Mouse (Mus musculus) stomach, embryonic 14.5 days (tissue): ENCODE results near the gene Prdm4. TPM values are rescaled to one million over a fixed set of nuclear protein-coding genes. Genes with fewer than 3 reads are reported as not detected.

ENCODE experiments used
- ATAC-seq: fragments of 200-750 bp; cut with Nextera tagmentation; 2 replicates; pipeline ENCODE4 v1.8.0; 2017; ENCODE audit warnings: low read depth, moderate TSS enrichment; ENCODE audit not compliant: insufficient number of reproducible peaks, insufficient read depth, low FRiP score
- H3K27ac ChIP-seq: fragments of 300-500 bp; sonication (generic); 2 replicates; pipeline ENCODE4 v1.5.1; 2014; ENCODE audit warnings: mild to moderate bottlenecking, low read length, moderate library complexity, mixed read lengths
- H3K27me3 ChIP-seq: fragments of 300-500 bp; sonication (generic); 2 replicates; pipeline ENCODE4 v1.6.1; 2014; ENCODE audit warnings: low read length, control low read depth, mixed read lengths; ENCODE audit not compliant: control insufficient read depth, insufficient read depth
- H3K36me3 ChIP-seq: fragments of 300-500 bp; sonication (generic); 2 replicates; pipeline ENCODE4 v1.6.1; 2014; ENCODE audit warnings: mild to moderate bottlenecking, control low read depth, low read length, moderate library complexity, mixed read lengths; ENCODE audit not compliant: control insufficient read depth, insufficient read depth
- H3K4me1 ChIP-seq: fragments of 300-500 bp; sonication (generic); 2 replicates; pipeline ENCODE4 v1.6.1; 2014; ENCODE audit warnings: low read length, control low read depth, mixed read lengths; ENCODE audit not compliant: control insufficient read depth, insufficient read depth
- H3K4me2 ChIP-seq: fragments of 300-500 bp; sonication (generic); replicated peaks from 2 replicates; pipeline ENCODE4 v1.6.1; 2014; ENCODE audit warnings: low read depth, low read length, control low read depth
- H3K4me3 ChIP-seq: fragments of 300-500 bp; sonication (generic); 2 replicates; pipeline ENCODE4 v1.5.1; 2014; ENCODE audit warnings: low read depth, low read length, control low read depth
- H3K9ac ChIP-seq: fragments of 300-500 bp; sonication (generic); replicated peaks from 2 replicates; pipeline ENCODE4 v1.6.1; 2014; ENCODE audit warnings: low read depth, mild to moderate bottlenecking, control low read depth, low read length, moderate library complexity, mixed read lengths
- H3K9me3 ChIP-seq: fragments of 300-500 bp; sonication (generic); 2 replicates; pipeline ENCODE4 v1.6.1; 2016; ENCODE audit warnings: low read depth, low read length, control low read depth; ENCODE audit not compliant: control insufficient read depth
- WGBS: fragments of 180-500 bp; shearing (Covaris S2); extraction: QIAGEN DNeasy Blood & Tissue Kit; methylation state at CpG from one replicate; pipeline ENCODE4 v1.1.7; 2014; 5-methylcytosine and 5-hydroxymethylcytosine counted together
- polyA plus RNA-seq: library from polyadenylated mRNA; unstranded; fragments of >200 nt; fragmentation: Nextera tagmentation; extraction: Ambion mirVana; gene quantifications from 2 replicates; pipeline ENCODE4 v1.2.1, GENCODE M21; 2014

Prdm4 gene
- polyA plus RNA-seq, 1 experiment from 2014 or later: 22.1 TPM

DNA sequence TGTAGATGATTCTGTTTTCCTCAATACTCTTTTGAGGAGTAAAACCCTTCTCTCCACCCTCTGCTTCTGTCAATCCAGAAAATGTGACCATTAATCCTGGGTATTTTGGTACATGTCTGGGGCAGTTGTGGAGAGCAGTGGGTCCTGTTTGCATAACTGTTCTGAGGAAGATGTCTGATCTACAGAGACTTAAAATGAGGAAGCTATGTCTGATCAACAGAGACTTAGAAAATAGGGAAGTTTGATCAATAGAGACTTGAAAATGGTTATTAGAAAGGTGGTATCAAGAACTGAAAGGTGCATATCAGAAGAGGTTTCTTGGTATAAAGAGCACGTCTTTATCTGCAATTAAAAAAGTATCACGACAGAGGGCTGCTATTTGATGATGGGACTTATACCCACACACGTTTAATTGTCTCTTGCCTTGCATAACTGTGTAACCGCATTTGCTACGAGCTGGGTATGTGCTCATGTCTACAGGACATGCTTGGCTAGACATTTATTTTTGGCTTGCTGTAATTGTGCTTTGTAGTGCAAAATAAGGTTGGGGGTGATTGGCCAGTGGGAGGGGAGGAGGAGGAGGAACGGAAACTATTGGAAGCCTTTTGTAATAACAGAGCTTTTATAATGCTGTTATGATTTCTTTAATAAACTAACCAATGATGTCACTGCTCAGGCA lies 35.0 kb upstream of the Prdm4 start:
- no peak overlapping the region for H3K27ac ChIP-seq
- H3K36me3 ChIP-seq: peaks cover 52% of the 10 kb centered on the region
- no peaks in the 10 kb centered on the region for H3K9me3 ChIP-seq
- WGBS: 87% methylated on average over 6 of the region's 6 CpGs
- H3K4me1 ChIP-seq: no peaks in the 10 kb centered on the region
- H3K9ac ChIP-seq: no peak overlapping the region
- H3K27me3 ChIP-seq: no peaks in the 10 kb centered on the region
- ATAC-seq: no peak
- no peak overlapping the region for H3K4me2 ChIP-seq
- no peak overlapping the region for H3K4me3 ChIP-seq

DNA sequence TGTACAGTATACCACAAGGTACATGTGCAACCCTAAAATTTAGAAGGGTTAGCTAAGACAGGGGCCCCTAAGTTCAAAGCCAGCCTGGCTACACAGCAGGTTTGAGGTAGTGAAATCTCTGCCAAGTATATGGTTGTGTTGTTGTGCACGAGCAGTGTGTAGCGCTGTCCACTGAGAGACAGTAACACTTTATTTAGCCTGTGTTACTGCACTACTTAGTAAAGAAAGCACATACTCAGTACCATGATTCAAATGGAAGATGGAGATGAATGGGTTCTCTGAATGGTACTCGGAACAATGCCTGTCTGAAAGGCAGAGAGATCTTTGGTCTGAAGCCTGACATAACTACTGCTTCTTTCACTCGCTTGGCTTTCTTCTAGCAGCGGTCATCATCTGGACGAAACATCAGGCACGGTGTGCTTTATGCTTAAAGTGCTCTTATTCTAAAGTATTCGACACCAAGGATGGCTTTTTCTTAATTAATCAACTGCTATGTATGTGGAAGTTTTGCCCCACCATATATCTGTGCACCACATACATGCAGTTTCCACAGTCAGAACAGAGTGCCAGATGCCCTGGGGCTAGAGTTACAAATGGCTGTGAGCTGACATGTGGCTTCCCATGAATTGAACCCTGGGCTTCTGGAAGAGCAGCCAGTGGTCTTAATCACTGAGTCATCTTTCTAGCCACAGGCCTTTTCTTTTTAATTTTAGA lies 31.7 kb upstream of the Prdm4 start:
- no peak overlapping the region for H3K4me3 ChIP-seq
- H3K36me3 ChIP-seq: peaks cover 68% of the 10 kb centered on the region
- H3K9ac ChIP-seq: no peak overlapping the region
- H3K4me1 ChIP-seq: no peaks in the 10 kb centered on the region
- H3K4me2 ChIP-seq: no peak overlapping the region
- H3K27ac ChIP-seq: no peak overlapping the region
- H3K9me3 ChIP-seq: no peaks in the 10 kb centered on the region
- ATAC-seq: no peak
- WGBS: 95% methylated on average over 8 of the region's 8 CpGs
- no peaks in the 10 kb centered on the region for H3K27me3 ChIP-seq

DNA sequence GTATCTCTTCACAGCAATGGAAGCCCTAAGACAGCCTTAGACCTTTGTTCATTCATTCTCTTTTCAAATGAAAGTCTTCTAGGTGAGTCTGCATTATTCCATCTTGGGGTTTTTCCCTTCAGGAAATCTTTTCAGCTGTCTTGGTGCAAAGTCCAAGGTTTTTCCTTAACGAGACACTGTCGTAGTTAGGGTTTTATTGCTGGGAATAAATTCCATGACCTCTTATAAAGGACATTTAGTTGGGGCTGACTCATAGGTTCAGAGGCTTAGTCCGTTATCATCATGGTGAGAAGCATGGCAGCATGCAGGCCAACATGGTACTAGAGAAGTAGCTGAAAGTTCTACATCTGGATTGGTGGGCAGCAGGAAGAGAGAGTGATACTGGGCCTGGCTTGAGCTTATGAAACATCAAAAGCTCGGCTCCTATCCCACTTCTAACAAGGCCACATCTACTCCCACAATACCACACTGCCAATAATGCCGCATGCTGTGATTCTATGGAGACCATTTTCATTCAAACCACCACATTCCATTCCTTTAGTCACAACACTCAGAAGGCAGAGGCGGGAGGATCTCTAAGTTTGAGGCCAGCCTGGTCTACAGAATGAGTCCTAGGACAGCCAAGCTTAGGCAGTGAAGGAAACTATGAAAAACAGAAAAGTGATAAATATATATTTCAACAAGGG lies 19.5 kb upstream of the Prdm4 start:
- Histone ChIP-seq H3K36me3 (peaks cover 48% of the 10 kb centered on the region), H3K27ac (no peak overlapping the region), H3K4me1 (no peaks in the 10 kb centered on the region; the same call in 1 of the 2 replicates), H3K27me3 (no peaks in the 10 kb centered on the region), H3K9ac (no peak overlapping the region), H3K4me3 (no peak overlapping the region), H3K9me3 (no peaks in the 10 kb centered on the region), H3K4me2 (no peak overlapping the region)
- ATAC-seq: no peak
- WGBS: 92% methylated on average over 6 of the region's 6 CpGs

DNA sequence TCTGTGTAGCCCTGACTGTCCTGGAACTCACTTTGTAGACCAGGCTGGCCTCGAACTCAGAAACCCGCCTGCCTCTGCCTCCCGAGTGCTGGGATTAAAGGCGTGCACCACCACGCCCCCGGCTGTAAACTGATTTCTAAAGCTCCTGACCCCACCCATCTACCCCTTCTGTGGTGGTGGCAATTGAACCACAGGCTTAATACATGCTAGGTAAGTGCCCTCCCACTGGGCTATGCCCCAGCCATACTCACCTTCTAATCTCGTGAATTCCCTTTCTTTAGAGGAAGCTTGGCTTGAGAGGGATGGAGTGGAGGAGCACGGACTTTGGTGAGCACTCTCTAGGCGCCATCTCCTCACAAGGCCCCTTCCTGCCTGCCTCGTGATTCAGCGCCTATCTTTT lies 13.0 kb upstream of the Prdm4 start:
- H3K4me2 ChIP-seq: no peak overlapping the region
- 91% methylated on average over 11 of the region's 11 CpGs for WGBS

DNA sequence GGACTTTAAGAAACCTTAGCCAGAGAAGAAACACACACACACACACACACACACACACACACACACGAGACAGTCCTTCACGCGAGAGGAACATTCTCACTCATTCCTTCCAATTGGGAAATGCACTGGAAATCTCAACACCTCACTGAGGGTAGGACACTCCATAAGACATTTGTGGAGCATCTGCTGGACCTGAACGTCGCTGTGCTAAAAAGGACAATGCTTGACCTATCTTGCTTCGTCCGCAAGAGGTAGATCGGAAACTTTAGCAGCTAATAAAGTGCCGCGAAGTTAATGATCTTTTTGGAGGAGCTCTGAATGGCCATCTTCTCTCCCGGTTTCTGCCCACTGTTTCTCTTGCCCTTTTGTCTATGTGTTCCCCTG lies 12.3 kb upstream of the Prdm4 start:
- peak overlapping the region; percentile 90; the same call in 1 of the 2 replicates for H3K4me2 ChIP-seq
- peak overlapping the region; percentile 42; the same call in 1 of the 2 replicates for H3K4me3 ChIP-seq
- 40% methylated on average over 11 of the region's 11 CpGs for WGBS

More for the DNA sequence above, 13.0 kb upstream of the Prdm4 start:
- H3K27me3 ChIP-seq: 0 out of 2 replicates have a peak, but pooled peaks cover 5% of the 10 kb centered on the region
- no peak overlapping the region for H3K4me3 ChIP-seq
- H3K27ac ChIP-seq: no peak overlapping the region
- peaks cover 3% of the 10 kb centered on the region; the same call in 1 of the 2 replicates for H3K4me1 ChIP-seq
- H3K9me3 ChIP-seq: no peaks in the 10 kb centered on the region
- ATAC-seq: no peak
- H3K36me3 ChIP-seq: no peaks in the 10 kb centered on the region
- H3K9ac ChIP-seq: no peak overlapping the region

DNA sequence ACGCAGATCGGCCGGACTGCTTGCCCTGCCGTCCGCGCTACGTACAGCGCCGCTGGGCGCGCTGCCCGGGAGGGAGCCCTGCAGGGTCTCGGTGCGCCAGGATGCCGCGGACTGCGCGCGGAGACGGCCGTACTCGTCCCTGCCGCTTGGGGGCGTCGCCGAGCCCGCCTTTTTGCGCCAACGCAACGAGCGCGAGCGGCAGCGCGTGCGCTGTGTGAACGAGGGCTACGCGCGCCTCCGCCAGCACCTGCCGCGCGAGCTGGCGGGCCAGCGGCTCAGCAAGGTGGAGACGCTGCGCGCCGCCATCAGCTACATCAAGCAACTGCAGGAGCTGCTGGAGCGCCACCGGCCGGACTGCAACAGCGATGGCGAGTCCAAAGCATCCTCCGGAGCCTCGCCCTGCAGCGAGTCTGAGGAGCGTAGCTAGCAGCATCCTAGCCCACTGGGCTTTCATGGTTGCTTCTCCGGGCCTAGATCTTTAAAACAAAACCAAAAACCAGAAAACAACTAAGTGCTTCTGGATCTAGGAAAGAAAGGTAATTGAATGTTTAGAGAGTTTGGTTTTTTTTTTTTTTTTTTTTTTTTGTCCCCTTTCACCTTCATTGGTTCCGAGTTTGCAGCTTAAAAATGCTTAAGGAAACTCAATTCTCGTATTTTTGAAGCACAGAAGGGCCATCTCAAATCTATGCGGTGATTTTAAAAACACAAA lies 11.7 kb upstream of the Prdm4 start:
- ATAC-seq: peak; percentile 85
- Histone ChIP-seq H3K4me1 (peaks cover 3% of the 10 kb centered on the region; the same call in 1 of the 2 replicates), H3K4me3 (peak overlapping the region; percentile 42), H3K9ac (no peak overlapping the region; the same call in 1 of the 2 replicates), H3K9me3 (no peaks in the 10 kb centered on the region), H3K36me3 (no peaks in the 10 kb centered on the region), H3K4me2 (peak overlapping the region; percentile 90), H3K27me3 (0 out of 2 replicates have a peak, but pooled peaks cover 5% of the 10 kb centered on the region), H3K27ac (no peak overlapping the region)
- WGBS: 1% methylated on average over 63 of the region's 63 CpGs

More for the DNA sequence above, 12.3 kb upstream of the Prdm4 start:
- Histone ChIP-seq H3K27me3 (0 out of 2 replicates have a peak, but pooled peaks cover 5% of the 10 kb centered on the region), H3K9me3 (no peaks in the 10 kb centered on the region), H3K4me1 (peaks cover 3% of the 10 kb centered on the region; the same call in 1 of the 2 replicates), H3K36me3 (no peaks in the 10 kb centered on the region), H3K9ac (no peak overlapping the region), H3K27ac (no peak overlapping the region)
- ATAC-seq: no peak

DNA sequence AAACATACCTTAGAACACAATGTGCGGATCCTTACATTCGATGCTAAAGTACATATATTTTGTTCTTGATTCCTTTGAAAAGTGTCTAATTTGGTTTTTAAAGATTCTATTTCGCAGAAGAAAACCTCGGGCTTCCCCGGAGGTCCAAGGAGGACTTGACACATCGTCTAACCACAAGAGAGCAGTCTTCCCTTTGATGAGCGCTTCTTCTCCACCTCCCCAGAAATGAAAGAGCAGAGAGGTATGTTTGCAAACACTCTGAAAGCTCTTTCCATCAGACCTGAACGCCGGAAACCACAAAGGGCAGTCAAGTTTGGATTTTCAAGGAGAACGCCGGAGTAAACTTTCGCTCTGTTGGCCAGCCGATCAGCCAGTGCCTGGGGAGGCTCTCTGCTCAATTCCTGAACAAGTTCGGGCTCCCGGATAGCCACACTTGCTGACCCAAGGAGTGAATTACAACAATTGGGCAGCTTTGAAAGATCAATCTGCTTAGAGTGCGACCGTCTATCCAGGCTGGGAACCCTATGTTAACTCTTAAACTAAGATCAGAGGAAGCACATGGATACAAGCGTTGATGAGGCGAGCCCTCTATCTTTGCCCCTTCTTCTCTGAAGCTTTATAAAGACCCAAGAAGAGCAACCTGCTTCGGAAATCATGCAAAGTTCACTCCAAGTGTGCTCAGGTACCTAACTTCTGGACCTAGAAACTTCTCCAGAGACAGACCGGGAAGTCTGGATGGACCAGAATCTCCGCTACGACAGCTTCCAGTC lies 10.9 kb upstream of the Prdm4 start, which contains the start of gene Ascl4:
Ascl4 (plus strand) TSS at position 6 of the 770 bp plus-strand sequence.
- H3K9me3 ChIP-seq: no peaks in the 10 kb centered on the region
- H3K27ac ChIP-seq: no peak within 1 kb of the TSS
- no peak for ATAC-seq
- 1% methylated on average over 23 of the region's 23 CpGs for WGBS
- H3K4me3 ChIP-seq: peak within 1 kb of the TSS; percentile 42
- no peaks in the 10 kb centered on the region for H3K36me3 ChIP-seq
- H3K4me2 ChIP-seq: peak within 1 kb of the TSS; percentile 90
- H3K27me3 ChIP-seq: 0 out of 2 replicates have a peak, but pooled peaks cover 5% of the 10 kb centered on the region
- H3K9ac ChIP-seq: no peak within 1 kb of the TSS; the same call in 1 of the 2 replicates
- H3K4me1 ChIP-seq: 0 out of 2 replicates have a peak, but pooled peaks cover 3% of the 10 kb centered on the region
